Mouse (Mus musculus) midbrain, embryonic 13.5 days (tissue): ENCODE results near the gene Pla2g3. TPM values are rescaled to one million over a fixed set of nuclear protein-coding genes. Genes with fewer than 3 reads are reported as not detected.

ENCODE experiments used
- ATAC-seq: fragments of 200-750 bp; cut with Nextera tagmentation; 2 replicates; pipeline ENCODE4 v1.8.0; 2017; ENCODE audit warnings: mild to moderate bottlenecking, moderate TSS enrichment, moderate library complexity
- H3K27ac ChIP-seq: fragments of 300-500 bp; sonication (generic); 2 replicates; pipeline ENCODE4 v1.5.1; 2015; ENCODE audit warnings: inconsistent platforms, mild to moderate bottlenecking, moderate library complexity
- H3K27me3 ChIP-seq: fragments of 300-500 bp; sonication (generic); 2 replicates; pipeline ENCODE4 v1.6.1; 2015; ENCODE audit warnings: mild to moderate bottlenecking, inconsistent platforms
- H3K36me3 ChIP-seq: fragments of 300-500 bp; sonication (generic); 2 replicates; pipeline ENCODE4 v1.6.1; 2015; ENCODE audit warnings: mild to moderate bottlenecking, inconsistent platforms
- H3K4me1 ChIP-seq: fragments of 300-500 bp; sonication (generic); replicated peaks from 2 replicates; pipeline ENCODE4 v1.6.1; 2015; ENCODE audit warnings: inconsistent platforms
- H3K4me2 ChIP-seq: fragments of 300-500 bp; sonication (generic); replicated peaks from 2 replicates; pipeline ENCODE4 v1.6.1; 2015; ENCODE audit warnings: moderate library complexity, mild to moderate bottlenecking, inconsistent platforms
- H3K4me3 ChIP-seq: fragments of 300-500 bp; sonication (generic); replicated peaks from 2 replicates; pipeline ENCODE4 v1.5.1; 2015; ENCODE audit warnings: mild to moderate bottlenecking, inconsistent platforms
- H3K9ac ChIP-seq: fragments of 300-500 bp; sonication (generic); replicated peaks from 2 replicates; pipeline ENCODE4 v1.6.1; 2015; ENCODE audit warnings: mild to moderate bottlenecking, inconsistent platforms
- H3K9me3 ChIP-seq: fragments of 300-500 bp; sonication (generic); 2 replicates; pipeline ENCODE4 v1.6.1; 2016; ENCODE audit warnings: mild to moderate bottlenecking, inconsistent platforms
- WGBS: fragments of 180-500 bp; shearing (Covaris S2); methylation state at CpG from one replicate; pipeline ENCODE4 v1.1.7; 2015; 5-methylcytosine and 5-hydroxymethylcytosine counted together
- polyA plus RNA-seq: library from polyadenylated mRNA; unstranded; fragments of >200 nt; fragmentation: Nextera tagmentation; extraction: Ambion mirVana; gene quantifications from 2 replicates; pipeline ENCODE4 v1.2.1, GENCODE M21; 2015

Pla2g3 gene
- polyA plus RNA-seq, 1 experiment from 2014 or later = 0.52 TPM

DNA sequence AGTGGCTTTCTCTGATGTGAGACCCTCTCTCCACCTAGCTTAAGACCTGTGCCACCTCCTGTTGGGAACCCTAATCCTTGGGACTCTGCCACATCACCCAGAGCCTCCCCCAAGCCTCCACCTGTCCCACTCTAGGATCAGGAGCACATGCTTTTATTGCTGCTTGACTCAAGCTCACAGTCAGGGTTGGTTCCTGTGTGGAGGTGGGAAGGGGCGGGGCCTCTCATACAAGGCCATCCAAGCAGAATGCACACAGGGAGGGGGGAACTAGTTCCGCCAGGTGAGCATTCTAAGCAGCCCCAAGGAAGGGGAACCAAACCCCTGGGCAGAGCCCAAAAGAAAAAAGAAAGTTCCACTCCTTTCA, 29.0 kb upstream of the Pla2g3 start:
- H3K4me1 ChIP-seq = 0 out of 2 replicates have a peak, but pooled peaks cover 2% of the 10 kb centered on the region
- peaks cover 7% of the 10 kb centered on the region for H3K36me3 ChIP-seq
- H3K9me3 ChIP-seq = no peaks in the 10 kb centered on the region
- H3K4me3 ChIP-seq = no peak overlapping the region
- no peak overlapping the region for H3K4me2 ChIP-seq
- no peak overlapping the region for H3K27ac ChIP-seq
- ATAC-seq = no peak
- H3K9ac ChIP-seq = no peak overlapping the region
- H3K27me3 ChIP-seq = no peaks in the 10 kb centered on the region
- 85% methylated on average over 2 of the region's 2 CpGs for WGBS

DNA sequence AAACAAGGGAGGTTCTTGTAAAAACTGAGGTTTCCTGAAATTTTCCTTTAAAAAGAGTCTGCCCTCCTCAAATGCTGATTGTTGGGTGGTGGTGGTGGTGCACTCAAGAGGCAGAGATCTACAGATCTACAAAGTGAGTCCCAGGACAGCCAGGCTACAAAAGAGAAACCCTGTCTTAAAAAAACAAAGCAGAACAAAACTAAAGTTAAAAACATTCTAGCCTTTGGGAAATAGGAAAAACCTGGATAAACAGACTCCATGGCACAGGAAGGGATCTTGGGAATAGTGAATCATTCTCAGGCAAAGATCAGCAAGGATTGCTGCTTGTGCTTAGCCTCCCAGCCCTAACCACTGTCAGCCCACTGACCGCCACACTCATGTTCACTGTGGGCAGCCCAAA, 25.2 kb upstream of the Pla2g3 start:
- H3K4me1 ChIP-seq = no peaks in the 10 kb centered on the region
- no peak overlapping the region for H3K4me3 ChIP-seq
- H3K27me3 ChIP-seq = no peaks in the 10 kb centered on the region
- H3K9me3 ChIP-seq = 0 out of 2 replicates have a peak, but pooled peaks cover 5% of the 10 kb centered on the region
- ATAC-seq = no peak
- no peak overlapping the region for H3K9ac ChIP-seq
- no peak overlapping the region for H3K27ac ChIP-seq
- H3K4me2 ChIP-seq = no peak overlapping the region
- no peaks in the 10 kb centered on the region; the same call in 1 of the 2 replicates for H3K36me3 ChIP-seq
- 93% methylated on average over 1 of the region's 1 CpGs for WGBS

DNA sequence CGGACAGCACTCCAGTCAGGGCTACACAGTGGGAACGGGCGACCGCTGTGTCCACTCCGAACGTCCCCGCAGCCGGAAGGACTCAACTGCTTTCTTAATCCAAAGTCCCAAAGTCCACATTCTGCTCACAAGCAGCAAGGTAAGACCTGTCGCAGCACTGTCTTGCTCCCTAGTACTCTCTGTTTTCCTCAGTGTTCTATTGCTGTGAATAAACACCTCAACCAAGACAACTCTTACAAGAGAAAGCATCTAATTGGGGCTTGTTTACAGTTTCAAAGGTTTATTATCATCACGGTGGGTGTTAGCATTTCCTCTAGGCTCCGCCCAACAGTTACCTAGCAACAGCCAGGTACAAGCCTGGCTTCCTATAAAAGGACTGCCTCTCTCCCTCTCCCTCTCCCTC, 16.6 kb upstream of the Pla2g3 start:
- ATAC-seq = no peak
- no peaks in the 10 kb centered on the region for H3K36me3 ChIP-seq
- WGBS = 31% methylated on average over 11 of the region's 11 CpGs

GRCm38 (mm10) chr11:3472484-3472883, 15.6 kb upstream of the Pla2g3 start:
- no peak overlapping the region for H3K9ac ChIP-seq
- no peaks in the 10 kb centered on the region for H3K36me3 ChIP-seq
- H3K4me1 ChIP-seq = no peaks in the 10 kb centered on the region
- H3K27me3 ChIP-seq = no peaks in the 10 kb centered on the region
- peak; percentile 80 for ATAC-seq
- no peak overlapping the region for H3K27ac ChIP-seq
- WGBS = 32% methylated on average over 1 of the region's 1 CpGs
- no peaks in the 10 kb centered on the region for H3K9me3 ChIP-seq
- H3K4me2 ChIP-seq = no peak overlapping the region
- no peak overlapping the region for H3K4me3 ChIP-seq

More for the DNA sequence above, 16.6 kb upstream of the Pla2g3 start:
- Histone ChIP-seq H3K4me2 (no peak overlapping the region), H3K27ac (no peak overlapping the region), H3K27me3 (no peaks in the 10 kb centered on the region), H3K9me3 (no peaks in the 10 kb centered on the region), H3K4me3 (no peak overlapping the region), H3K9ac (no peak overlapping the region), H3K4me1 (no peaks in the 10 kb centered on the region)

DNA sequence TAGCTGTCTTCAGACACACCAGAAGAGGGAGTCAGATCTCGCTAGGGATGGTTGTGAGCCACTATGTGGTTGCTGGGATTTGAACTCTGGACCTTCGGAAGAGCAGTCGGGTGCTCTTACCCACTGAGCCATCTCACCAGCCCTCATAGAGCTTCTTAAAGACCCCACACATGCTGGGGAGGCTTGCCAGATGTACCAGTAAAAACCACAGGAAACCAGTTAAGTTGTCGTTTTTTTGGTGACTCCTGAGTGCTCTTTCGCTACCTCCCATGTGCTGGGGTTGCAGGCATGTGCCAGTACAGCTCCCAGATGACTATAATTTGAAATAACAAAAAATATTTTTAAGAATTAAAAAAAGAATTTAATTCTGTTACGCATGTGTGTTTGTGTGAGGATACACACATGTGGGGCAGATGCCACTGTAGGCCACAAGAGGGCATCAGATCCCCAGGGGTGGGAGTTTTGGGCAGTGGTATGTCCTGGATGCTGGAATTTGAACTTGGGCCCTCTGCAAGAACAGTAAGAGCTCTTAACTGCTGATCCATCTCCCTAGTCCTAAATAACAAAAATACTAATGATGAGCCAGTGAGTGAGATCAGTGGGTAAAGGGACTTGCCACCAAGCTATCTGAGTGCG, 13.5 kb upstream of the Pla2g3 start:
- Histone ChIP-seq H3K4me2 (no peak overlapping the region), H3K9ac (no peak overlapping the region), H3K27me3 (no peaks in the 10 kb centered on the region), H3K36me3 (no peaks in the 10 kb centered on the region), H3K4me1 (no peaks in the 10 kb centered on the region), H3K27ac (no peak overlapping the region), H3K4me3 (no peak overlapping the region), H3K9me3 (no peaks in the 10 kb centered on the region)
- no peak for ATAC-seq
- WGBS = 90% methylated on average over 7 of the region's 7 CpGs

- Histone ChIP-seq H3K4me3 (no peak overlapping the region), H3K4me2 (no peak overlapping the region), H3K27ac (no peak overlapping the region), H3K36me3 (no peaks in the 10 kb centered on the region), H3K27me3 (no peaks in the 10 kb centered on the region), H3K4me1 (no peaks in the 10 kb centered on the region), H3K9me3 (no peaks in the 10 kb centered on the region), H3K9ac (no peak overlapping the region)
- no peak for ATAC-seq
These were observed 12.6 kb upstream of the Pla2g3 start for GRCm38 (mm10) chr11:3475489-3475888.

GRCm38 (mm10) chr11:3483980-3484642, 4.0 kb upstream of the Pla2g3 start:
- Histone ChIP-seq H3K27me3 (no peaks in the 10 kb centered on the region), H3K9ac (no peak overlapping the region), H3K4me1 (no peaks in the 10 kb centered on the region), H3K36me3 (no peaks in the 10 kb centered on the region), H3K4me3 (no peak overlapping the region), H3K27ac (no peak overlapping the region), H3K4me2 (no peak overlapping the region), H3K9me3 (no peaks in the 10 kb centered on the region)
- WGBS = 67% methylated on average over 11 of the region's 11 CpGs
- no peak for ATAC-seq

DNA sequence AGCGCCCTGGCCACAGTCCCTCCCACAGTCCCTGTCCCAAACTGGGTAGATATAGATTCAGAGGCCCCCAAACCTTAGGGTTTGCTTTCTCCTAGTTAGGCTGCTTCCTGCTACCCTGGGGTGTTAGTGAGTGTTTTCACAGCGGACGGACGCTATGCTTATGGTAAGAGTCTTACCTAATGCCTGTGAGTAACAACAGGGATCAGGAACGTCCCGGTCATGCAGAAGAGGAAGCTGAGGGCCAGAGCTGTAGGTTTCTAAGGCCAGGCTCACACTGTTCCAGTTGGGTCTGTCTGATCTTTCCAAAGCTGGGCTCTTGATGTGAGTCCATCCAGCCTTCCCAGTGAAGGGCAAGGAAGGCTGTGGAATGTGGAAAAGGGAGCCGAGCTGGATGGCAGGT, 1.7 kb upstream of the Pla2g3 start:
- Histone ChIP-seq H3K4me1 (no peaks in the 10 kb centered on the region), H3K27ac (no peak overlapping the region), H3K9ac (no peak overlapping the region), H3K9me3 (no peaks in the 10 kb centered on the region), H3K27me3 (no peaks in the 10 kb centered on the region), H3K4me3 (no peak overlapping the region), H3K36me3 (no peaks in the 10 kb centered on the region), H3K4me2 (no peak overlapping the region)
- no peak for ATAC-seq
- 80% methylated on average over 7 of the region's 7 CpGs for WGBS

DNA sequence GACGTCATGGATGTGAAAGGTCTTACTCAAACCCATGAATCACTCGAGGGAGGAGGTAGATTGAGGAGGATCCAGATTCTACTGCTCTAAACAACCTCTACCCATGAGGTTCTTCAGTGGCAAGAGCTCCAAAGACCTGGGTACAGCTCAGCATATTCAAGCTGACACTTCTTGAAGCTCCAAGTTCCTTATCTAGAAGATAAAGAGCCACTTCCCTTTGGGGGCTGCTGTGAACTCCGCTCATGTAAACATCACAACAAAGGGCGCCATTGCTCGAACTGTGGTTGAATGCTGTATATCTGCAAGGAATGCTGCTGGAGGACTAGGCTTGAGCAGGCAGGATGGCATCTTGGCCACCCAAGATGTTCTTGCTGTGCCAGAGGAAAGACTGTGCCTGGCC, 952 bp downstream of the Pla2g3 start:
- H3K4me2 ChIP-seq = no peak overlapping the region
- no peak overlapping the region for H3K9ac ChIP-seq
- no peak overlapping the region for H3K27ac ChIP-seq
- H3K9me3 ChIP-seq = no peaks in the 10 kb centered on the region
- no peaks in the 10 kb centered on the region for H3K36me3 ChIP-seq
- no peaks in the 10 kb centered on the region for H3K27me3 ChIP-seq
- no peak overlapping the region for H3K4me3 ChIP-seq
- WGBS = 82% methylated on average over 5 of the region's 5 CpGs
- H3K4me1 ChIP-seq = no peaks in the 10 kb centered on the region
- ATAC-seq = no peak

GRCm38 (mm10) chr11:3492748-3493147, 4.7 kb downstream of the Pla2g3 start:
- 75% methylated on average over 4 of the region's 4 CpGs for WGBS
- Histone ChIP-seq H3K9ac (no peak overlapping the region), H3K27me3 (no peaks in the 10 kb centered on the region), H3K4me1 (no peaks in the 10 kb centered on the region), H3K4me2 (no peak overlapping the region), H3K27ac (no peak overlapping the region), H3K9me3 (no peaks in the 10 kb centered on the region), H3K36me3 (no peaks in the 10 kb centered on the region), H3K4me3 (no peak overlapping the region)
- no peak for ATAC-seq

GRCm38 (mm10) chr11:3494857-3495256, 6.8 kb downstream of the Pla2g3 start:
- Histone ChIP-seq H3K9ac (no peak overlapping the region), H3K4me1 (no peaks in the 10 kb centered on the region), H3K36me3 (no peaks in the 10 kb centered on the region), H3K27ac (no peak overlapping the region), H3K4me2 (no peak overlapping the region), H3K27me3 (no peaks in the 10 kb centered on the region), H3K4me3 (no peak overlapping the region), H3K9me3 (no peaks in the 10 kb centered on the region)
- ATAC-seq = no peak
- WGBS = 89% methylated on average over 17 of the region's 17 CpGs

- Histone ChIP-seq H3K36me3 (no peaks in the 10 kb centered on the region), H3K4me2 (no peak overlapping the region), H3K9ac (no peak overlapping the region), H3K27me3 (no peaks in the 10 kb centered on the region), H3K4me3 (no peak overlapping the region), H3K9me3 (no peaks in the 10 kb centered on the region), H3K4me1 (no peaks in the 10 kb centered on the region), H3K27ac (no peak overlapping the region)
- 90% methylated on average over 14 of the region's 14 CpGs for WGBS
- ATAC-seq = no peak
These were observed 7.4 kb downstream of the Pla2g3 start for GRCm38 (mm10) chr11:3495496-3495895.

DNA sequence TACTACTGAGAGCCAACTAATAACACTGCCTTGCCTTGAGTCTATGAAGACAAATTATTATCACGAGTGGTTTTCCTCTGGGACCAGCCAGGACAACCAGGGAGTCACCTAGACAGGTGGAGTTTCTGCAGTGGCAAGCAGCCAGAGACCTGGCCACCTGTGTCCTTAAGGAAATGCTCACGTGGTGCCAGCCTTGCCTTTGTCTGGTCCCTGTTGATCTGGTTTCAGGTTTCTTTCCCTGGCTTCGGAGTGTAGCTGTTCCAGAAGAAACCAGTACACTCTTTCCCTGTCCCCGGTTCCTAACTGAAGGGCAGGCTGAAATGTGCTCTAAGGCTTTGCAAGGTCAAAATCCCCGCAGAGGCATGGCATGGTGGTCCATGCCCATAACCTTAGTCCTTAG, 8.7 kb downstream of the Pla2g3 start:
- 66% methylated on average over 5 of the region's 5 CpGs for WGBS
- no peaks in the 10 kb centered on the region for H3K9me3 ChIP-seq
- ATAC-seq = no peak
- no peak overlapping the region for H3K4me3 ChIP-seq
- no peak overlapping the region for H3K9ac ChIP-seq
- H3K4me1 ChIP-seq = no peaks in the 10 kb centered on the region
- H3K36me3 ChIP-seq = no peaks in the 10 kb centered on the region
- no peak overlapping the region for H3K27ac ChIP-seq
- no peaks in the 10 kb centered on the region for H3K27me3 ChIP-seq
- no peak overlapping the region for H3K4me2 ChIP-seq
